Mouse (Mus musculus) adrenal gland, postnatal 14 days (tissue): ENCODE measurements at regions not wholly inside any gene's neighbourhood (a gene's known extent, or its start where the extent isn't known, plus 50 kb on each side); places are given as distances from the start of the nearest gene placed in this dataset.

Experiments used
- DNase-seq: peaks from one replicate; pipeline ENCODE4 v3.0.0; 2021; ENCODE audit warnings: mixed read lengths

- DNase-seq = no peak
Observed at GRCm38 (mm10) chr7:115192992-115193761, 449.7 kb downstream of the Insc start.

DNA sequence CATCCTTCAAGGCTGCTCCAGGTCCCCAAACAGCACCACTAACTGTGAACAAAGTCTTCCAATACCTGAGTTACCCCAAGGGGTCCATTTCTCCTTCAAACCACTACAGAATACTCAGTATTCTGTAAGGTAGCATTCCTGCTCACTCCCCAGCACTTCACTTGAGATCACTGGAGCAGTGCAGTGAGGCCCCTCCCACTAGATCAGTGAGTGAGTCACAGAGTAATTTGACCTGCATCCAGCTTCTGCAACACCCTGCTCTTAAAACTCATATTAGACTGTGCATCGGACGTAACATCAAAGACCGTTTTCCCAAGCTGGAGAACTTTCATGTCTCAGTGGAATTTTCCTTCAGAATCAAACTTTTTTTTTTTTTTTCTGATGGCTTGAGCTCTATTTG is 461.4 kb downstream of the Insc start:
- DNase-seq = peak; percentile 54

GRCm38 (mm10) chr7:115206479-115207134 is 463.1 kb downstream of the Insc start:
- DNase-seq = no peak

GRCm38 (mm10) chr7:115208781-115209180 is 465.3 kb downstream of the Insc start:
- no peak for DNase-seq

DNA sequence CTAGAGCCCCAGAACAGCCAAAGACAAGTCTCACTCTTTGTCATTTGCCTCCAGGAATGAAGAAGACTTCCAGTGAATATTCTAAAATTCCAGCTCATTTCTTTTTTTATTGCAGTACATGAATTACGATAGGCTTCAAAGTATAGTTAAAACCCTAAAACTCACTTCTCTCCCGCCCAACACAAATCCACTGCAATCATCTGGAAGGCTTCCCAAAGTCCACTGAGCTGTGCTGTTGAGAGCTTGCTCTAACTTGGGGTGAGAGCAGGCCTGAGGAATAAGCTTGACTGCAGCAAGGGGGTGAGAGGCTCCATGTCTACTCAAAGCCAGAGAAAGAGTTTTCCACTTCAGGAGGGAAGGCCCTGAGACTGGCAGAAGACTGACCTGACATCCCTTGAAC is 466.5 kb downstream of the Insc start:
- no peak for DNase-seq

DNA sequence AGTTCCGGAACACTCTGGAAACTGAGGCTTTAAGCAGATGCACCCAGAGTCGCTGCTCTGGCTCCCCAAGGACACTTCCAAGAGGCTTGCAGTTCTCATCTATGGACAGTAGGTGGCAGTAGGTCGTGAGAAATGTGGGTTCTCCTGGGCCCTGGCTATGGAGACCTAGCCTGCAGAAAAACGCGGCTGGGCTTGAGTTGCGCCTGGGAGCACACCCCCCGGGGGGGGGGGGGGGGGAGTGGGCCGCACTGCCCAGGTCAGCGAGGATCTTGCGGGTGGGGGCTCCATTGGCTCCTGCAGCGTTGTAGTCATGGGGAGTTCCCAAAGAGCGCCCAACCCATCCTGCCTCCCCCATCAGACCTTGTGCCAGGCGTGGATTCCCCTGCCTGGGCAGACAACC is 473.3 kb downstream of the Insc start:
- peak; percentile 92 for DNase-seq

DNA sequence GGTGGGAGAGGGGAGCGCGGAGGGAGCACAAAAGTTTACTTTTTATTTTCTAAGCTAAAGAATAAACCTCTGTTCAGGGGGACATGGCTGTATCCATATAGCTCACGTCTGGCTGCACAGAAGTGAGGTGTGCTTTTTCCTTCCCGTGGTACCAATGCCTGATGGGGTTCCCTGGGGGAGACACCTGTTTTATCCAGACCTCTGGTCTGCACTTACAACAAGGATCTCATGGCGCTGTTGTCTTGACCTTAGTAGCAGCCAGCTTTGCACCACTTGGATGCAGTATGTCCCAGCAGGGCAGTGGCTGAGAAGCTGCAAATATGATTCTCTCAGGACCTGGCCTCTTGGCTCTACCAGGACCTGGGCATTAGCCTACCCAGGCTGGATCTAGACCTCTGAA is 473.8 kb downstream of the Insc start:
- DNase-seq = peak; percentile 37

GRCm38 (mm10) chr7:115217712-115218111 is 474.2 kb downstream of the Insc start:
- no peak for DNase-seq

DNA sequence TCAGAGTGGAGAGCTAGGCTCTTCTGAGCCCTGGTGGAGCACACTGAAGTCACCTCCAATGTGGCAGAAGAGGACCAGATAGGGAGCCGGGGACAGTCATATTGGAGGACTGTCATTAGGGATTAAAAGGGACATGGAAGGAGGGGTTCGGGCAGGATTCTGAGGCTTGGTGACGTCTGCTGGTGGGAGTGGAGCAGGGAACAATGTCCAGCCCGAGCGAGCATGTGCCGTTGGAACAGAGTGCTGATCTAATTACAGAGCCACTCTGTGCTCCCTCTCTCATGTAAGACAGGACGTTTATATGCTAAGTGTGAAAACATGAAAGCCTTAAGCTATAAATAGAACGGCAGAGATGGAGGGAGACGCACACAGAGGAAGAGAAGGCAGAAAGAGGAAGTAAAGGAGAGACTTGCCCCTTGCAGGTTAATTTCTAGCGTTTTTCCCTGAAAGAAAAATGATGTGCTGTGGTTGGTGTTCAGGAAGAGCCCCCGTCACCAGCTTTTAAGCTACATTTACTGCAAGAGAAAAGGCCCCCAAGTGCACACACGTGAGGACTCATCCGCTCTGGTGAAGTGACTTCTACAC is 475.2 kb downstream of the Insc start:
- peak; percentile 20 for DNase-seq

DNA sequence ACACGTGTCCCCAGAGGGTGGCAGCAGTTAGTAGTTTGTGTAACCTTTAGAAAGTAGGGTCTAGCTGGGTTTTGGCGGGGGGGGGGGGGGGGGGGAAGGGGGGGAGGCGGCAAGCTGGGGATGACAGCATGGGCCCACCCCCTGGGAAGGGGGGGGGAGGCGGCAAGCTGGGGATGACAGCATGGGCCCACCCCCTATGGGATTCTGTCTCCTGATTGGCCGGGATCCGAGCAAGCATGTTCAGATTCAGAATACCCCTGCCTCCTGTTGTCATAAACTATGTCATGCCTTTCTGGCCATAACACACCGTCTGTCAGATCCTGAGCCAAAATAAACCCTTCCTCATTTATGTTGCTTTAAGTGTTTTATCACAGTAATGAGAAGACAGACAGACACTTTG is 479.1 kb downstream of the Insc start:
- DNase-seq = peak; percentile 31

- no peak for DNase-seq
Observed at GRCm38 (mm10) chr7:115230525-115230924, 487.0 kb downstream of the Insc start.

- DNase-seq = no peak
Observed at GRCm38 (mm10) chr7:115233850-115234436, 490.4 kb downstream of the Insc start.

DNA sequence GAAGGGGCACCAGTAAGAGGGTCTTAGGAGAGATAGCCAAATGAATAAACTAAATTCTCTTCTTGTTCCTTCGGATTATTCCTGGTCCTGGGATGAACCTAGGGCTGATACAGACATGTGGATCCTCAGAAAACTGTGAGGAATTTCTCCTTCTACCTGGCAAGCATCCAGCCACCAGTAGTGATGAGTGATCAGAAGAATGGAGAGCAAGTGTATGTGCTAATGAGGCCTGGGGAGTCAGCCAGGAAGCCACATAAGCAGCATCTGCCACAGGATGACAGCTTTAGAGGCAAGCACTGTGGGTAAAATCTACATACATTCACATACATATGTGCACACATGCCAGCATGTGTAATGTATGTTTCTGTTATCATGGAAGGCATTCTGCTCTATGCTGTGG is 493.6 kb downstream of the Insc start:
- no peak for DNase-seq

DNA sequence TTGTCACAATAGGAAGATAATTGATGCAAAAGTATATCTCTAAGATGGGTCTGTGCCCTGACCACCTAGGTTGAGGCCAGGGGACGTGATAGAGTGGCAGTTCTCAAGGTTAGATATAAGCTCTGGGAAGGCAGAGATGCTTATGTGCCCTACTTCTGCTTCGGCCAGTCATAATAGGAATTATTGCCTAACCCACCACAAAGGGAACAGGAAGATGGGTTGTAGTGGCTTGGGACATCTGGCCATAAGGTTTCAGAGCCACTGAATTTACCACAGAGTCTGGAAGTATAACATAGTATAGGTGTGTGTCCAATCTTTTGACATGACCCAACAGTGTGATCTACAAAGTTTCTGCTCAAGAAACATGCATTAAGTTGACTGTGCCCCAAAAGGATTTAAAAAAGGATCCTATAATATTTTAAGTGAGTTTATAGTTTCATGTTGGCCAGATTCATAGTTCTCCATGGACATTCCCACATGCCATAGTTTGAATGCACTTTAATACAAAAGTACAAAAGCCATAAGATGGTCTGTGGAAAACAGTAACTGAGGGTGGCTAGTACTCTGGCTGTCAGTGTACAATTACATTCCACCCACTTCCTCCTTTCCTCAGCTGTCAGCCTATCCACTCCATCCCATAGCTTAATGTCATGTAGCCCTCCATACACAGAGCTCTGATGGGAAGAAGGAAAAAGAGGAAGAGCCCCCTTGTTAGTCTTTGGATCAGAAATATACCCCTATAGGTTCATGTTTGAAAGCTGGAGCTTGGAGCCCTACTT is 508.3 kb downstream of the Insc start:
- no peak for DNase-seq

GRCm38 (mm10) chr7:115252370-115252750 is 508.9 kb downstream of the Insc start:
- DNase-seq = no peak

GRCm38 (mm10) chr7:115258626-115259025 is 515.1 kb downstream of the Insc start:
- no peak for DNase-seq

- DNase-seq = no peak
Observed at GRCm38 (mm10) chr7:115263082-115263481, 519.6 kb downstream of the Insc start.

- DNase-seq = no peak
Observed at GRCm38 (mm10) chr7:115266141-115266540, 522.6 kb downstream of the Insc start.

DNA sequence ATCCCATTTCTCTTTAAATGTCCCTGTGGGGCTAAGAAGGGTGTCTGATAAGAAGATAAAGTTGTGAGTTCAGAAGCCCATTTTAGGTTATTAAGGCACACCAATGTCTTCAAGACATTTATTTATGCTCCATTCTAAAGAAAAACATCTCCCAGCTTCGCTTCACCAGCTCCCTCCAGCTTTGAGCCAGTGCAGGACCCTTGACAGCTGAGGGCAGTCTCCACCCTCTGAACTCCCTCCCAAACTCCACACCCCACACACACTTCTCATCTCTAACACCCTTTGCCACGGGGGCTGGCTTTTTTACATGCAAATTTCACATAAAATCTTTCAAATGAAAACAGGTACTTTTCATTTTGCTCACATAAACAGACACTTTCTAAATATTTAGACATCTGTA is 527.3 kb downstream of the Insc start:
- no peak for DNase-seq

DNA sequence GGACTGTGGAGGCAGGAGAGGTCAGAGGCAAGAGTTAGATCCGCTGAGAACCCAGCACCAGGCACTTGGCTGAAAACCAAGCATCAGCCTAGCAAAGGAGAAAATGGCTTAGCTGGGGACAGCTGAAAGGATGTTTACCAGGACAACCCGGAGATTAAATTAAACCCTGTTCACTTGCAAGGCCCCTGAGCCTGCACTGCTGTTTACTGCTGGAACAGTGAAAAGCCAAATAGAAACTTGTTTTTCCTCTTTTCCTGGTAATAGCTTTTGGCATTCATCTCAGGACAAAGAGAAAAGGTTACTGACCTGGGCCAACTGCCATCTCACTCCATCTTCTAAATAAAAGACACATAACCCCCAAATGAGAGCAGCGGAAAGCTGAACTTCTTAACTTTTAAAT is 531.3 kb downstream of the Insc start:
- DNase-seq = peak; percentile 9

- peak; percentile 63 for DNase-seq
Observed at GRCm38 (mm10) chr7:115290801-115291417, 547.4 kb downstream of the Insc start.

DNA sequence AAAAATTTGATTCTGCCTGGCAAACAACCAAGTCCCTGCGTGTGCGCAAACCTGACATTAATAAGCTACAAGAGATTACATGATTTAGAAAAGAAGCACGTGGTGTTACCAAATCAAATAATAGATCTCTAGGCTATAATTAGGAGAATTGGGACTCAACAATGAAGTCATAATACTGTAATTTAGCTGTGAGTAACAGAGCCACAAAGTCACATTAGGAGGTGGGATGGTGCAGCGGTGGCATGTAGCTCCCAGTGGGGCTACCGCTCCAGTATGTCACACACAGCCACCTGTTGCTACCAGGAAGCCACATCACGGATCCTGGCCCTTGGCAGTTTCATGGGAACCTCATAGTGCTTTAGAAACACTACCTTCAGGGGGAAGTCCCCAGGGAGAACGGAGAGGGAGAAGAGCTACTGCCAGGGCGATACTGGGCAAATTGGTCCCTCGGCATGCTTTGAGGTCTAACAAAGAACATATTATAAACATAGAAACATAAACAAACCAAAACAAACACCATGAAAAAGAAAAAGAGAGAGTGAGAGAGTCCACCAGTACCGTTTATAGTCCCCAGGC is 551.2 kb downstream of the Insc start:
- no peak for DNase-seq
